Mouse (Mus musculus): ENCODE data around the gene Oaf.

The Oaf gene

DNA sequence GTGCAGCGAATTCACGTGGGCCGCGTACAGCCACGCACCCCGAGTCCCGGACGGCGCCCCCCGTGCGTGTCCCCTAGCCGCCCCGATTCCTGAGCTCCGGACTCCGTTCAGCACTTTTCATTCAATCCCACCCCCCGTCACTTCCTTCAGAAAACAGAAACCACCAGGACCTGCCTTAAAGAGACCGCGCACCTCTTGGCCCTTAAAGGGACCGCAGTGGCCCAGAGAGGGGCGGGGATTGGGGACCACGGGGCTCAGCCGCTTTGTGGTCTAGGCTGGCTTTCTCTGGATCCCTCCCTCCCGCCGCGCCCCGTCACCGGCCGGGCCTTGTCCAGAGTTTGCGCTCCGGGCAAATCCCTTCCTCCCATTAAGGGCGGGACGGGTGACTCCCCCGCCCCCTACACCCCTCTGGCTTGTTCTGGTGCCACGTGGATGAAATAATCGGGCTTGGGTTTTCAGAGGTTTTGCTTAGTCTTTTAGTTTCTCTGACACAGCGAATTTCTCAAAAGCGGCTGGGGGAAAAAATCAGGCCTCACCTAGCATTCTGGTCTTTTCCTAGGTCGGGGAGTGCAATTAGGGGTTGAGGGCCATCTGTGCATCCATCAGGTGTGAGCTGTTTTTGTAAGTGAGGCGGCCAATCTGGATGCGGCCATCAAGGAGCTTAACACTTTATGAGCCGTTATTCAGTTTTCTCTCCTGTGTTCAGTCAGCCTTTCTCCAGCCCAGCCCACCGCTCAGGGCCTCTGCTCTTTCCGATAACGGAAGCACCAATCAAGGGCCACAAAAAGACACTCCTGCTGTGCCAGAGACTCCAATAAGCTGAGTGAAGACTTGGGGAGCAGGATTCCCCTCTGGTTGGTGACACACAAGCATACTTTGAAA is at the start of gene Oaf:
TSS of gene Oaf (minus strand) at position 200 of the 882 bp plus-strand sequence.
- DNase-seq (ENCODE audit: inconsistent age in 2 of 2, low spot score in 1 of 2) = peak; percentile 91 to 94

GRCm38 (mm10) chr9:43286870-43287269 is 47.2 kb upstream of the Oaf start:
- peak; percentile 50 to 83 for DNase-seq (ENCODE audit: inconsistent age in 2 of 2, low spot score in 1 of 2)

DNA sequence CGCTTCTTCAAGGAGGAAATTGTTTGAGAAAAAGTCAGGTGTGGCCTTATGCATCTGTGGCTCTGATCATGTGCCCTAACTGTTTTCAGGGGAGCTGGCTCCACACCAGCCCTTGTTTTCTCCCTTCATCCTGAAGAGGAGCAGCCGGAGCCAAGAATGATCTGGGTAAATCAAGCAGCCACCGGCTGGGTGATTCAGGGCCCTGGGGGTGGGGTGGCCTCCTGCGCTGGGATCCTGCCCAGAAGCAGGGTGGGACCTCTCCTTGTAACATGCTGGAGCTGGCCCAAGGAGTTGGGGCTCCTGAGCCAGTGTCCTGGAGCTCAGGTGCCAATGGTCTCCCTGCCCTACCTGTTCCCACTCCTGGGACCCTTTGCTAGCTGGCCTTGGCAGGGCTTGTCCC is 45.6 kb upstream of the Oaf start:
- no peak for DNase-seq (ENCODE audit: inconsistent age in 2 of 2, low spot score in 1 of 2)

- peak; percentile 75 to 92 for DNase-seq (ENCODE audit: inconsistent age in 2 of 2, low spot score in 1 of 2)
Measured at GRCm38 (mm10) chr9:43284284-43284683, 44.6 kb upstream of the Oaf start.

DNA sequence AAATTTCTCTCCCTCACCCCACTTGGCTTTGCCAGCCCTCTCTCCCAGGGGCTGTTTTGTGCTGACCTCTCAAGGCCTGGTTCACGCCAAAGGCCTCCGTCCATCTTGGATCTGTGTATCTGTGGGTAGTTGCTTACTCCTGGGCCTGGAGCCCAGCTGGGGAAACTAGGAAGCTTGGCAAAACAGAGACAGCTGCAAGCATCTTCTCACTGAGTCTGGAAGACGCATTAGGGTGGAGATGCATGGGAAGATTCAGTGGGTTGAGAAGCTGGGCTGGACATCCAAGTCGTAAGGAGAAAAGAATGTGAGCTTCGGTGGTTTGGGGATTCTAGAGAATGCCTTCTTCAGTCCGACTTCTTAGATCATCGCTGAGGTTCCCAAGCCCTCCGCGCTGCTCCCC is 34.0 kb upstream of the Oaf start:
- no peak for DNase-seq (ENCODE audit: inconsistent age in 2 of 2, low spot score in 1 of 2)

GRCm38 (mm10) chr9:43271761-43272518 is 32.2 kb upstream of the Oaf start:
- DNase-seq (ENCODE audit: inconsistent age in 2 of 2, low spot score in 1 of 2) = no peak

GRCm38 (mm10) chr9:43270723-43271252 is 31.1 kb upstream of the Oaf start:
- DNase-seq (ENCODE audit: inconsistent age in 2 of 2, low spot score in 1 of 2) = peak in 1 of 2 experiments; percentile 41

DNA sequence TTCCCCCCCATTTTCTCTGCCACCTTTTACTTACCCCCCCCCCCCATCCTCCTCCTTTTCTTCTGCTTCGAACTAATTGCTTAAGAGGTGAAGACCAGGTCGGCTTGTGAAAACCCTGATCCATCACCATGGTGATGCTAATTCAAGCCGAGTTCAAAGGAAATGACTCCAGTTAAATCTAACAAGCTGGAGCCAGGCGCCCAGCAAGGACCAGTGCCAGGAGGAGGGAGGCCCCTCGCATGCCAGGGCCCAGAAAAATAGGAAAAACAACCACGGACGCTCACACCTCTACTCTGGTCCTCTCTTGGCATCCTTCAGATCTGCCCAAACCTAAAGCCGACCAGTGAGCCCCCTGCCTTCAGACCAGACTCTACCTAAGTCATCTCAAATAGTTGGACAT is 29.5 kb upstream of the Oaf start:
- no peak for DNase-seq (ENCODE audit: inconsistent age in 2 of 2, low spot score in 1 of 2)

- DNase-seq (ENCODE audit: inconsistent age in 2 of 2, low spot score in 1 of 2) = peak; percentile 41 to 64
Measured at GRCm38 (mm10) chr9:43267357-43267756, 27.6 kb upstream of the Oaf start.

- DNase-seq (ENCODE audit: inconsistent age in 2 of 2, low spot score in 1 of 2) = no peak
Measured at GRCm38 (mm10) chr9:43265194-43265593, 25.5 kb upstream of the Oaf start.

DNA sequence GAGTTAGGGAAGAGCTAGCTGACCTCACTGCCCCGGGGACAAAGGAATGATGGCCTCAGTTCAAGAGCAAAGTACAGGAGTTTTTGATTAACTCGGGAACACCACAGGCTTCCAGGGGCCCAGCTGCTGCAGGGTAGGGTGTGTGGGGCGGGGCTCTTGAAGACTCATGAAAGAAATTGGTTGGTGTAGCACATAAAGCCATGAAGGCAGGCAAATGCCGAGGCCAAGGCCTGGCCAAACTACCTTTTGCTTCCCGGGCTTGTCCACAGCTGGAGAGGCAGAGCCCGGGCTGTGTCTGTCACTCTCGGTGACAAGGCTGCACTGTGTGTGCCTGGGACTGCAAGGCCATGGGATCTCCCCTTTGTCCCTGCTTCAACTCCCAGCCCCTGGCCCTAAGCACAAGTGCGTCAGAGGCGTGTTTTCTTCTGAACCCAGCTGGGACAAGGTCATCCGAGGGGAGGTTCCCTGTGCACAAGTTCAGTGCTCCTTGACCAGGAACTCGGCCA is 24.3 kb upstream of the Oaf start:
- DNase-seq (ENCODE audit: inconsistent age in 2 of 2, low spot score in 1 of 2) = peak; percentile 79 to 84

- no peak for DNase-seq (ENCODE audit: inconsistent age in 2 of 2, low spot score in 1 of 2)
Measured at GRCm38 (mm10) chr9:43262811-43263550, 23.3 kb upstream of the Oaf start.

DNA sequence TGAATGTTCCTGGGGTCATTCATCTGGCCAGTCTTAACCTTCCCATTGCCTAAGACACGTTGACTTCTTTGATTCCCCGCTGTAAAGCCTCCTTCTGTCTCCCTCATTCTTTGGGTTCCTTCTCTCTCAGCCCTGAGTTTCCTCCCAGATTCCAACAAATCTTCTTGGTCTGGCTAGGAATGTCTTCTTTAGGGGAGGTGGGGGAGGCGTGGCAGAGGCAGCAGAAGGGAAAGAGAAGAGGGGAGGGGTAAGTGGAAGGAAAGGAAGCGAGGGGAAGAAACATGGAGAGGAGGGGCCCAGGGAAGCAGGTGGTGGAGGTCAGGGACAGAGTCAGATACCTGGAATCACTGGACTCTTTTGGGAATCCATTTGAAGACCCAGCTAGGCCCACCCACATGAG is 22.7 kb upstream of the Oaf start:
- DNase-seq (ENCODE audit: inconsistent age in 2 of 2, low spot score in 1 of 2) = no peak

- peak in 1 of 2 experiments; percentile 26 for DNase-seq (ENCODE audit: inconsistent age in 2 of 2, low spot score in 1 of 2)
Measured at GRCm38 (mm10) chr9:43261941-43262340, 22.2 kb upstream of the Oaf start.

DNA sequence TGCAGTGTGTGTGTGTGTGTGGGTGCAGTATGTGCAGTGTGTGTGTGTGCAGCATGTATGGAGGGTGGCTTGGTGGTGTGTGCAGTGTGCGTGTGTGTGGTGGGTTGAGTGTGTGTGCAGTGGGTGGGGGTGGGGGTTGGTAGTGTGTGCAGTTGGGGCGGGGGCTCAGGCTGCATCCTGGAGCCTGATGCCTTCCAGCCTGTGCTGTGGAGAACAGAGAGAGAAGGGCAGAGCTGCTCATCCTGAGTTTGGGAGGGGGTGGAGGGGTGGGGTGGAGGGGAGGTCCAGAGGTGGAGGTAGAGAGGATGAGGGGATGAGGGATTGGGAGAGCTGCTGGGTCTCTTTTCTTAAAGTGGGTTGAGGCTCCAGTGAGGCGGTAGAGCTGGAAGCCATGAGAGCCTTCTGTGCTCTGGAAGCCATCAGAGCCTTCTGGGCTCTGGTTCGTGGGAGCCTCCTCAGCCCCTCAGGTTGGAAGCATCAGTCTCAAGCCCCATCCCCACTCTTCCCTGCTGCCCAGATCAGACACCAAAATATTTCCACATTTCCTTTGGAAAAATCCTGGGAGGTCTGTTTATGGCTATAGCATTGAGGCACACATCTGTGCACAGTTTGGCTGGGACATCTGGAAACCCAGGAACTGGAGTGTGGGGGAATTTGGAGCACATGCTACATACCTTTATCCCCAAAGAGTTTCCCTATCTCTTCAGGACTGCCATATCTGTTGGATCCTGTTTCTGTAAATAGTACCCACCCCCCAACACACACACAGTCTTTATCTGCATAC is 21.6 kb upstream of the Oaf start:
- DNase-seq (ENCODE audit: inconsistent age in 2 of 2, low spot score in 1 of 2) = no peak

- DNase-seq (ENCODE audit: inconsistent age in 2 of 2, low spot score in 1 of 2) = no peak
Measured at GRCm38 (mm10) chr9:43260661-43261060, 20.9 kb upstream of the Oaf start.

- peak in 1 of 2 experiments; percentile 26 for DNase-seq (ENCODE audit: inconsistent age in 2 of 2, low spot score in 1 of 2)
Measured at GRCm38 (mm10) chr9:43253271-43253681, 13.6 kb upstream of the Oaf start.

DNA sequence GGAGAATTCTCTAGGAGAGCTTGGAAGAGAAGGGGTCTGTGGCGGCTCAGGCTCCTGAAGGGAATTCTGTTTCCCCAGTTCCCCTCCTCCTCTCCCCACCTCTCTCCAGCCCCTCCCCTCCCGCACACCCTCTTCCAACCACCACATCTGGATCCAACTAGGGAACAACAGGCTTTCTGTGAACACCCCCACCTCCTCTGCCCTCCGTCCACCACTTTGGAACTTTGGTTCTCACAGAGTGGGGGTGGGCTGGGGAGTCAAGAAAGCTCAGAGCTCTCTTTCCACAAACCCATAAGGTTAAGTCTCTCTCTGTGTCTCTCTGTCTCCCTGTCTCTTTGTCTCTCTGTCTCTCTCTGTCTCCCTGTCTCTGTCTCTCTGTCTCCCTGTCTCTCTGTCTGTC is 13.1 kb upstream of the Oaf start:
- DNase-seq (ENCODE audit: inconsistent age in 2 of 2, low spot score in 1 of 2) = no peak

DNA sequence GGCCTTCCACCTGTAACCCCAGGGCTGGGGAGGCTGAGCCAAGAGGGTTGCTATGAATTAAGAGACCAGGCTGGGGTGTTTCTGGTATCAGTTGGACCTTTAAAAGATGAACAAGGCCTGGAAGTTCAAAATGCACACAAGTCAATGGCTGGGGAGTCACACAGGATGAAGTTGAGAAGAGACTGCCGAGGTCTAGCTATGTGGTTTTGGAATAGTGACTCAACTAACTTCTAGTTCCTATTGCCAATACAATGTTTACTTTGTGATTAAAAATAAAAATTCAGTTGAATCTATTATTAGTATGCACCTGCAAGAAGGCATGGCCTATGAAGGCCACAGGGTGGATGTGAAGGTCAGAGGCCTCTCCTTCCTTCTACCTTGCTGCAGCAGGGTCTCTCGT is 12.1 kb upstream of the Oaf start:
- no peak for DNase-seq (ENCODE audit: inconsistent age in 2 of 2, low spot score in 1 of 2)

- no peak for DNase-seq (ENCODE audit: inconsistent age in 2 of 2, low spot score in 1 of 2)
Measured at GRCm38 (mm10) chr9:43246738-43247180, 7.0 kb upstream of the Oaf start.

Measured in adrenal gland, adult (tissue).